Mouse (Mus musculus): Measurements from ENCODE around the gene Dpp3.
"Not testable (repeated sequence)": the region's sequence is repeated elsewhere in the genome, so short reads cannot be mapped to it uniquely, and the experiment has no call there.

Dpp3 gene

DNA sequence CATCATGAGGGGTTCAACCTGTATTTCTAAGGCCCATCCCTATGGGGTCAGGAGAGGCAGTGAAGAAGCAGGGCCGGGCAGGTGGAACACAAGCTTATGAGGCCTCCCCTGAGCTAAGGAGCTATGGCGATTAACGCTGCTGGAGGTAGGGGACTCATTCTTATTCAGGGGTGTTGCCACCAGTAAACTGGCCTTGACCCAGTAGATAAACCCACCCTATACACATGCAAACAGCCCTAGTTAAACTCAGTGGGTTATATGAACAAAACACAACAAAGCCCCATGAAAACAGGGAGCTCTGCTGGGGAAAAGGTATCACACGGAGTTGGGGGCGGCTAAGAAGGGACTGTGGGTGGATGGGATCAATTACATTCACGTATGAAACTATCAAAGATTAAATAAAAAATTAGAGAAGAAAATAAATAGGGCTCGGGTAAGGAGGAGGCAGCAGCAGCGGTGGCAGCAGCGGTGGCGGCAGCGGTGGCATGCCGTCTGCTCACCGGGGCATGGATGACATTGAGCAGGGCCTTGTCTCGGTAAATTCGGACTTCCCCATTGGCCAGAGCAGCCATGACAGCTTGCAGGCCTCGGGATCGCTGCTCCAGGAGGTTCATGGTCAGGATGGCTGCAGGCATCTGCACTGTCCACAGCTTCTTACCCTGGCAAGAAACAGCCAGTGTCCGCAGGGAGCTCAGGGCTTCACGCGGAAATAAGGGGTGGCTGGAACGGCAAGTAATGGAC lies 31.1 kb downstream of the Dpp3 start:
- no peak for DNase-seq (ENCODE audit: low spot score)

DNA sequence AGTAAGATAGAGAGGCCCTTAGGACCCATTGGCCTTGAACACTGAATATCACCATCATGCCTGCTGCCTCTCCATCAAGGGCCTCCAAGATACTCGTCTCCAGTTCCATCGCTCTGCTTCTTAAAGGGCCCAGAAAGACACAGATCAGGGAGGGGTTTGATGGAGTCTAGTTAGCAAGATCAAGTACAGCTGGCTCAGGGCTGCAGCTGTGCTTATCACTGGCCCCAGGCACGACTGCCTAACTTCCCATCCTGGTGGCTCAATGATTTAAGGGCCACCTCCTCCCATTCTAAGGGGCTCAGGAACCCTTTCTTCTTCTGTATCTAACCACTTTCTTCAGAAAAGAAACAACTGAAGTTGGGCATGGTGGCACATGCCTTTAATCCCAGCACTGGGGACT lies 36.3 kb downstream of the Dpp3 start:
- DNase-seq (ENCODE audit: low spot score) = no peak

DNA sequence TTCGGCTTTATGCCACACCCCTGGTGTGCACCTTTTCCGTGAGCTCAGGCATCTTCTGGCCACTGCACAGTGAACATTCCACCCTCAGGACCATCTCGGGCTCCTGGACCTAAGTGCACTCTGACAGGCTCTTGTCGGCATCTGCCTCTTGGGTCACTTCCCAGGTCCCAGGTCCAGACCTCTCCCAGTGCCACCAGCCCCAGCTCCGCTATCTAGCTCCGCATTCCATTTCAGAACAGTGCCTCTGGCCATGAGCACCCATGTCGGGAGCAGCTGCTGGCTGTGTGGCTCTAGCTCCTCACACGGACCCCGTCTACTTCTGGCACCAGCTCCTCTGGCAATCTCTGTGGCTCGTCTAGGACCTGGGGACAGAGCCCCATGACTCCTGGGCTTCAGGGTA lies 38.3 kb downstream of the Dpp3 start:
- no peak for DNase-seq (ENCODE audit: low spot score)

DNA sequence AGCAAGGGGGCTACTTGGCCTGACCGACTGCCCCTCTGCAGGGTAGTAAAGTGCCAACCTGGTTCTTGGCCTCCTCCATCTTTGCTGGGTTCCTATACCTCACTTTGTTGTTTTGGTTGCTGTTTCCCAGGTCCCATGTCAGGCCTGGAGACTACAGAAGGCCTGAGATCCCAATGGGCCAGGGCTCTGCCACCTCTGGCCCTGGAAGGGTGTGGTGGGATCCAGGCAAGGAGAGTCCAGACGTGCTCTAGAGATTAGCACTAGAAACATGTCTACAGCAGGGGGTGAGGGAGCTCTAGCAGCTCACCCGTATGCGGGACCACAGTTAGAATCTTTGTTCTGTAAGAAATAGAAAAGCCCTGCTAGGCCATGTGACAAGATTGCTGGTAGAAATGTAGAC lies 44.1 kb downstream of the Dpp3 start:
- DNase-seq (ENCODE audit: low spot score) = no peak

DNA sequence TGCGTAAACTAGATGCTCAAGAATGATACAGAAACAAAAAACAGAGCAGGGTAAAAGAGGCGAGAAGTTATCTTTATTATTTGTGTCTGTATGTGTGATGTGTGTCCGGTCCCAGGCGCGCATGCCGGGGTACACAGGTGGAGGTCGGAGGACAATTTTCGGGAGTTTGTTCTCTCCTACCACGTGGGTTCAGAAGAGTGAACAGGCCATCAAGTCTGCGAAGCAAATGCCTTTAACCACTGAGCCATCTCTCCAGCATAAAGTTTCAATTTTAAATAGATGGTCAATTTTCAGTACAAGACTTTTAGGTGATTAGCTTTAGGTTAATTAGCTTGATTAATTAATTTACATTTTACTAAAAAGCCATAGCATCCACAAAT lies 48.8 kb downstream of the Dpp3 start:
- no peak for DNase-seq (ENCODE audit: low spot score)

DNA sequence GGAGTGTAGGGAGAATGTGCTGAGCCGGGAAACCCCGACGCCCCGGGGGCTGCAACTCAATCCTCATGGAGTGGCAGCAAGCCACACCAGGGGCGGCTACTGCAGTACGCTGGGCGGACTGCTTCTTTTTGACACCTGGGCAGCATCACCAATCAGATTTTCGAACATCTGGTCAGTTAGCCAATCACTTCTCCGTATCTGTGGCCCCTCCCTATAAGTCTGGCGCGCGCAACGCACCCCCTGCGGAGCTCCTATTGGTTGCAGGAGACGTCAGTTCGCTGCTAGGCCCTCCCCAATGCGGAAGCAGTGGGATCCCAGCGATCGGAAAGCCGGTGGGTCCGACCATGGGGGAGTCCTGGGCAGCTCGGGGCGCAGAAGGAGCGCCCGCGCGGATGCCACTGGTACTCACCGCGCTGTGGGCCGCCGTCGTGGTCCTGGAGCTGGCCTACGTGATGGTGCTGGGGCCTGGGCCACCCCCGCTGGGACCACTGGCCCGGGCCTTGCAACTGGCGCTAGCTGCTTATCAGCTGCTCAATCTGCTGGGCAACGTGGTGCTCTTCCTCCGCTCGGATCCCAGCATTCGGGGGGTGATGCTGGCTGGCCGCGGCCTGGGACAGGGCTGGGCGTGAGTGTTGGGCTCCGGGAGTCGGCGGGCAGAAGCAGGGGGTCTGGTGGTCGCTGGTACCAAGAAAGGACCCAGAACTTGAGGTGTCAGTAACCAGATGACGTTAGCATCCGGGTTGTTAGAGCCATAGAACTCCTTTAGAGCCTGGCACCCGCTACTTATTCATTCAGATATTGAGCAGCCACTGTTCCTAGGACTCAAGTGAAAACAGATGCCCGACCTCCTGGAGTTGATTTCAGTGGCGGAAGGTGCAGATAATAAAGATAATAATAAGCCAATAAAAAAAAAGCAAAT lies 49.4 kb downstream of the Dpp3 start, which contains the start of gene Zdhhc24:
Gene Zdhhc24, plus strand, starts transcription at position 264 of the 919 bp plus-strand sequence.
- DNase-seq (ENCODE audit: low spot score) = peak; percentile 97

DNA sequence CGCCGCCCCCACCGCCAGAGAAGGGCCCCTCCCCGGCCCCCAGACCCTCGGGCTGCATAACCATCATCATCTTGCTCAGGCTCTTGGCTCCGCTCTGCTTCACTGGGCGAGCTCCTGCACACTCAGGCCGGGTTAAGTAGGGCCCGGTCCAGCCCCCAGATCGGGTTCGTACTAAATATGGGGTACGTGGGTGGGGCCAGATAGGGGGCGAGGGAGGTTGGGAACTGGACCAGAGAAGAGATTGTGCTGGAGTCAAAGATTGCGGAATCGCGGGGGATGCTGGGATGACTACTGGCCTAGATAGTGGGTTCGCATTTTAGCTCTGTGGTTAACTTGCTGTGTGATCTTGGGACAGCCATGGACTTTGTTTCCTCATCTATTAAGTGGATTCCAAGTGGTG lies 50.3 kb downstream of the Dpp3 start, which contains the start of gene Actn3:
Gene Actn3, minus strand, starts transcription at position 125 of the 400 bp plus-strand sequence.
- peak; percentile 56 for DNase-seq (ENCODE audit: low spot score)

DNA sequence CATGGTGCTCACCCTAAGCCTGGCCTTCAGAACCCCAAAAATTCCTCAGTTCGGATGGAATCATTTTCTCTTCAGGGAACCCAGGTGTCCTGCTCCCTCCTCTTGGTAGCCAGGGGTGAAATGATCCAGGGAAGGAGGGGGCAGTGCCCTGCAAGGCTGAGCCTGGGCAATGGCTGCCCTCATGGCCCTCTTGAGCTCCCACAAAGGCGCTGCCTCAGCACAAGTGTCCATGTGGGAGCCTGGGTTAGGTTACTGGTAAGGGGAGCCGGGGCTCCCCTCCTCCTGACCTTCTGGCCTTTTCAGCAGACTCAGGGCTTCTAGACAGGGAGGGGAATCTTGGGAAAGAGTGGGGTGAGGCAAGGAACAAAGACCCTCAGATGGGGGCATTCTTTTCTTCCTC lies 51.3 kb downstream of the Dpp3 start:
- no peak for DNase-seq (ENCODE audit: low spot score)

DNA sequence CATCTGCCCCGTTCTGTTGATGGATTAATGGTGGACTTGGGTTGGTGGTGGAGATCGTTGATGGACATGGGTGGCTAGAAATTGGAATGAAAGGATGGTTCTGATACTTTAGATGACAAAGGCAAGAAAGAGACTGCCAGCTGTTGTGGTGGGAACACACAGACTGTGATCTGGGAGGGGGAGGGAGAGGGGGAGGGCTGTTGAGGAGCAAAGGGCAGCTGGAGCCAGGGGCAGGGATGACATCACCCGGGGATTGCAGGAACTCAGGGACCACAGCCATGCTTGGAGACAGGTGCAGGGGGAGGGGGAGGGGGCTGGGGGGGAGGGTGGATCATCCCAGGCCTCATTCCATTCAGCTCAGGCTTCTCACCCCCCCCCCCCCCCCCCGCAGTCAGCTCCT lies 51.8 kb downstream of the Dpp3 start:
- no peak for DNase-seq (ENCODE audit: low spot score)

DNA sequence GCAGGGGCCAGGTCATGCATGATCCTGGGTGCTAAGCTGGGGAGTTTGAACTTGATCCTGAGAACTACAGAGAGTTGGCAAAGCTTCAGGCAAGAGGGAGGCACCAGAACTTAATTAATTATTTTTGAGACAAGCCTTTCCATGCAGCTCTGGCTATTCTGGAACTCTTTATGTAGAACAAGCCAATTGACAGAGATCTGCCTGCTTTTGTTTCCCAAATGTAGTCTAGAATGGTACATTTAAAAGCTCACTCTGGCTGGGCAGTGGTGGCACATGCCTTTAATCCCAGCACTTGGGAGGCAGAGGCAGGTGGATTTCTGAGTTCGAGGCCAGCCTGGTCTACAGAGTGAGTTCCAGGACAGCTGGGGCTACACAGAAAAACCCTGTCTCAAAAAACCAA lies 53.5 kb downstream of the Dpp3 start:
- DNase-seq (ENCODE audit: low spot score) = not testable (repeated sequence)

DNA sequence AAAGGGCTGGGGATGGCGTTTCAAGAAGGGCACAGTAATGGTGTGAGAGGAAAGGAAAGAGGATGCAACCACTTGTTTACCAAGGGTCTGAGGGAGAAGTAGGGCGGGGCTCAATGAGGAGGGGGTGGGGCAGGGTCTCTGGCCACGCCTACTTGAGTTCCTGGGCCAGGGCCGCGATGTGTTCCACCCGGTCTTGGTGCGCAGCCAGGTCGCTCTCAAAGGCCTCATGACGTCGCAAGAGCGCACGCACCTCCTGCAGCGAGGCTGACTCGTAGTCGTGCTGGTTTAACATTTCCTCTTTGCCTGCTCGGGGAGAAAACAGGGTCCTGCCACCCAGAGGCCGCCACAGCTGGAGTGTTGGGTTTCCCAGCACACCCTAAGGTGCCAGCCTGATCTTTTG lies 62.9 kb downstream of the Dpp3 start:
- DNase-seq (ENCODE audit: low spot score) = no peak

DNA sequence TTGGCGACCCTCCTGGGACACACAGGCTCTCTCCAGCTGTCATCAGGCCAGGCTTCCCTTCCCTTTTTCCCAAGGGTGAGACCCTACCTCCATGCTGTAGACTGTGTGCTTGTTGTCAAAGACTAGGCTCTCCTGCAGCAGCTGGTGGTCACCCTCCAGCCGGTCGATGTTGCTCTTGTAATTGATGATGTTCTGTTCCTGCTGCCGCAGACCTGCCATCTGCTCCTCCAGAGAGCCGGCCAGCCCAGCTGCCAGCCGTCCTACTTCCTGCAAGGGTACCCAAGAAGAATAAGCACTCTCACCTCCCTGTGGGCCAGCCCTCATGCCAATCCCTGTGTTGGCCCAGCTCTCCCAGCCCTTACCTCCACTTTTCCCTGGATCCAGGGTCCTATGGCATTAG lies 65.0 kb downstream of the Dpp3 start:
- no peak for DNase-seq (ENCODE audit: low spot score)

DNA sequence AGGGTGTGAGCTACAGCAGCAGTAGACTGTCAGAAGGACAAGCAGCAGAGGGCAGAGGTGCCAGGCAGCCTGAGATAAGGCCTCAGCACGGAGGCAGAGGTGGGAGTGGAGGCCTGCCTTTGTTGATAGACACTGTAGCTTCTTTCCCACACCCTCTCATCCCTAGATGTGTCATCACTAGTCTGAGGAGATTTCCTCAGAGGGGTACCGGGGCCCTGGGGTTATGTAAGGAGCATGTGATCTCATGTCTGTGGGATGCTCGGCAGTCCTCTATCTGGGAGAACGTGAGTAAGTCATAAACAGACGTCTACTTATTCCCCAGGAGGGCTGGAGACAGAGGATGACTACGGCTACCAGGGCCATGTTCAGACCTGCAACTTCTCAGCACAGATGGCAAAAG lies 69.0 kb downstream of the Dpp3 start:
- no peak for DNase-seq (ENCODE audit: low spot score)

All from embryo, embryonic 10.5 days (tissue).